Mouse (Mus musculus) natural killer cell, adult 2 months (primary cell): Measurements from ENCODE around the gene 4932414N04Rik.
"Not testable (repeated sequence)": the region's sequence is repeated elsewhere in the genome, so short reads cannot be mapped to it uniquely, and the experiment has no call there.

Experiments used
- DNase-seq, 2 experiments: peaks; one replicate each; pipeline ENCODE4 v3.0.0; 2022; ENCODE audit warnings: low spot score in 2 of 2

The 4932414N04Rik gene

GRCm38 (mm10) chr2:68656186-68656585 is at the start of gene 4932414N04Rik:
TSS of gene 4932414N04Rik (plus strand) at chr2:68656486.
- not testable (repeated sequence) for DNase-seq

- DNase-seq = no peak
These were observed 75.9 kb downstream of the 4932414N04Rik start for GRCm38 (mm10) chr2:68732216-68732615.

GRCm38 (mm10) chr2:68739772-68740739 is 83.8 kb downstream of the 4932414N04Rik start:
- DNase-seq = no peak

GRCm38 (mm10) chr2:68744599-68744998 is 88.3 kb downstream of the 4932414N04Rik start:
- no peak for DNase-seq

- no peak for DNase-seq
These were observed 99.9 kb downstream of the 4932414N04Rik start for GRCm38 (mm10) chr2:68756179-68756578.

- no peak for DNase-seq
These were observed 100.5 kb downstream of the 4932414N04Rik start for GRCm38 (mm10) chr2:68756793-68757192.

- no peak for DNase-seq
These were observed 109.1 kb downstream of the 4932414N04Rik start for GRCm38 (mm10) chr2:68765371-68765770.

GRCm38 (mm10) chr2:68767186-68767890 is 111.1 kb downstream of the 4932414N04Rik start:
- no peak for DNase-seq

GRCm38 (mm10) chr2:68782268-68783132 is 126.2 kb downstream of the 4932414N04Rik start:
- peak; percentile 21 to 25 for DNase-seq

- not testable (repeated sequence) for DNase-seq
These were observed 127.4 kb downstream of the 4932414N04Rik start for GRCm38 (mm10) chr2:68783664-68784063.

GRCm38 (mm10) chr2:68784710-68785427 is 128.6 kb downstream of the 4932414N04Rik start:
- peak; percentile 57 to 69 for DNase-seq

- no peak for DNase-seq
These were observed 130.9 kb downstream of the 4932414N04Rik start for GRCm38 (mm10) chr2:68787161-68787675.

- DNase-seq = no peak
These were observed 136.0 kb downstream of the 4932414N04Rik start for GRCm38 (mm10) chr2:68792296-68792695.

- no peak for DNase-seq
These were observed 137.2 kb downstream of the 4932414N04Rik start for GRCm38 (mm10) chr2:68793472-68793871.

GRCm38 (mm10) chr2:68794181-68794580 is 137.9 kb downstream of the 4932414N04Rik start:
- no peak for DNase-seq

GRCm38 (mm10) chr2:68794616-68795015 is 138.3 kb downstream of the 4932414N04Rik start:
- no peak for DNase-seq

GRCm38 (mm10) chr2:68796011-68796775 is 139.9 kb downstream of the 4932414N04Rik start:
- no peak for DNase-seq

GRCm38 (mm10) chr2:68797106-68797505 is 140.8 kb downstream of the 4932414N04Rik start:
- no peak for DNase-seq
